Mouse (Mus musculus): ENCODE measurements around the gene Fbxo45.
"Not testable (repeated sequence)": the region's sequence is repeated elsewhere in the genome, so short reads cannot be mapped to it uniquely, and the experiment has no call there.

Fbxo45 gene

DNA sequence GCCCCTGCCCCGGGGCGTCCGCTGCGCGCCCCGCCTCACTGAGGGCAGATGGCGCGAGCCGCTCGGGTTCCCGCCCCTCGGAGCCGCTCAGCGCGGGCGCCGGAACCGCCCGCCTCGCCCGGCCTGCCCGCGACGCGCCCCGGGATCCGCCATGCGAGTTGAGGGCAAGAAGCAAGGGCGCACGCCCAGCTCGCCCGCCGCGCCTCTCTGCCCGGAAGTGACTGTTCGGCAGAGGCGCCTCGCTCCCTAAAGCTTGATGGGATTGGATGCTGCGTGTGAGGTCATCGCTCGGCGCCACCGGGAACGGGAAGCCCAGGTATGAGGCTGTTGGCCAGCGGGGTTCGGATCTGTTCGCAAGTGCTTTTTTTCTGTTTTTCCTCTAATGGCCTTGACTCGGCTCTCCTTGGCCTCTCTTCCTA lies at the start of gene Fbxo45, which contains the start of gene Wdr53:
Fbxo45 (minus strand) TSS at position 207 of the 419 bp plus-strand sequence.
Wdr53 (plus strand) TSS at position 276 of the 419 bp plus-strand sequence.
- peak; percentile 94 to 95 for DNase-seq

DNA sequence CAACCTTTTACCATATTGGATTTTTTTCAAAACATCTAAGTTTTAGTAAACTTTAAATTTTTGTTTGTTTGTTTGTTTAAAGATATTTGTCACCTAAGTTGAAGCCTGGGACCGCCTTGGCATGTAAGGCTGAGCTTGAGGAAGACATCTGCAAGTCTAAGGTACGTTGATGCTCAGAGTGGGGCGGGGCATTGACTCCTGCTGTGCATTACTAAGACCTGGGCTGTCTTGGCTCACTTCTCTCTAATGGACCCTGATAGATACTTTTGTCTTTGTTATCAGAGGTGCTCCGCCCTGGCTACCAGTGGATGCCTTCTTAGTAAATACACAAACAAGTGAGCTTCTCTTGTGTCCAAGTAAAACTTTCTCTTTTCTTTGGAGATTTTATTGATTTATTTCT lies 44.9 kb upstream of the Fbxo45 start:
- DNase-seq: no peak

DNA sequence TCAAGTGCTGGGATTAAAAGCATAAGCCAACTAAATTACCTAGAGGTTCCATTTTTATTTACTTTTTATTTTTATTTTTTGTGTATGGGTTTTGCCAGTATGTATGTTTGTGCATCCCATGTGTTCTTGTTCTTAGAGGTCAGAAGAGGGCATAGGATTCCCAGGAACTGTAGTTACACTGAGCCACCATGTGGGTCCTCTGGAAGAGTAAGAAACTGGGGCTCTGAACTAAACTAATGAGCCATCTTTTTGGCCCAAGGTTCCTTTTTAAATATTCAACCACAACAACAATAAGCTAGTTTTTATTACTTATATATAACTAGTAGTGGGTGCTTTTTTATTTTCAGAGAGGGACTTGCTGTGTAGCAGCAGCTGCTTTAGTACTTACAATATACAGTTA lies 35.6 kb upstream of the Fbxo45 start:
- no peak for DNase-seq

DNA sequence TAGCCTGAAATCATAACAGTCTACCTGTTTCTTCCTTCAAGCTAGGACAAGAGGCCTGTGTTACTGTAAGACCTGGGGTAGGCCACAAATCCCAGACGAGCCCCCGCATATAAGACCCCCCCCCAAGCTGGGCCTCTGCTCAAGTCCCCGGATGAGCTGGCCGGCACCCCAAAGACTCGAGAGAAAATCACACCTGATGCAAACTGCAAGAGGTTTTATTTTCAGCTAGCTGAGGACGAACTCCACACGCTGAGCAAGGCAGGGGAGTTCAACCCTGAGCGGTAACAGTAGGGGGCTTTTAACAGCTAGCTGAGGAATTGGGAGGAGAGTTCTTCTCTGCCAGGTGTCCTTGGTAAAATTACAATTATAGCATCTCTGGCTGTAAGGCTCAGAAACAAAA lies 33.3 kb upstream of the Fbxo45 start:
- no peak for DNase-seq

DNA sequence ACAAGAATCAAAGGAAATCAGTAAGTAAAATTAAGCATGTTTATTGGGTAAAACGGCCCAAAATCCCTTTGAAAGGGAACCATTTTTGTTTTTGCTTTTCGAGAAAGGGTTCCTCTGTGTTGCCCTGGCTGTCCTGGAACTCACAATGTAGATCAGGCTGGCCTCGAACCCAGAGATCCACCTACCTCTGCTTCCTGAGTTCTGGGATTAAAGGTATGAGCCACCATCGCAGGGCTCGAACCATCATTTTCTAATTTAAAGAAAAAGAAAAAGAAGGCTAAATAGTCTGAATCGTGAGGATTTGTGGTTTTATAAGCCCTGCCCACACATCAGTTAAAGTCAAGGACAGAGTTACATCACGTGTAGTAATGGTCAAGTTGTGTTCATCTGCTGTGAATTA lies 31.4 kb upstream of the Fbxo45 start:
- DNase-seq: peak; percentile 20

DNA sequence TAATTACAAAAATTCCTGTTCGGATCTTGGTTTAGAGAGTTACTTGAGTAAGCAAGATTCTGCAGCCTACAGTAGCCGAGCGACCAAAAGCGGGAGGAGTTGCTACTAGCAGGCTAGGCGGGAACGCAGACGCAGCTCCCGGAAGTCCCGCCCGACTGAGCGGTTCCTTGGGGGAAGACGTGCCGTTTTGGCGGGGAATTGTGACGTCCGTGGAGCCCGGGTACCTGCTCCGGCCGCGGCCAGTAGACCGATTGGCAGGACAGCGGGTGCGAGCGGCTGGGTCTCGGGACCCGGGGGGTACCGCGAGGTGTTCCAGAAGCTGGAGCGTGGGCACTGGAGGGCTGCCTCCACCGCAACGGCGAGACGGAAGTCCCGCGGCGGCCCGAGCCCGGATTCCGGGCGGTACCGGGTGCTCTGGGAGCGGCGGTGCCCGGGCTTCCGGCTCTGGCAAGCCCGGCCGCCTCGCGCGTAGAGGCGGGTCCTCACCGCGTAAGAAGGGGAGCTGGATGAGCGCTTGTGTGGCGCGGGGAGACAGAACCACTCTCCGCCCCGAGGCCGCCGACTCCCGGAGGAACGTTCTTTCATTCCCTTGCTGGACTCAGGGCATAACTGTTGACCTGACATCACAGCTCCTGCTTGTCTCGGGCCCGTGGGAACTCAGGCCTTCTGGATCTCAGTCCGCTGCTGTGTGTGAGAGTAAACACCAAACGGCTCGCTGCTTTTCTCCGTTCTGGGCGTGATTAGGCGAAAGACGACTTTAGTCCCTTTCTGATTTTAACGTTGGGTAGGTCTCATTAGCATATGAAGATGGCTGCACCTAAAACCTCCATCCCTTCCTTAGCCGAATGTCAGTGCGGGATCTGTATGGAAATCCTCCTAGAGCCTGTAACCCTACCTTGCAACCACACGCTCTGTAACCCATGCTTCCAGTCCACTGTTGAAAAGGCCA lies 30.6 kb upstream of the Fbxo45 start, which contains the start of gene Rnf168:
Rnf168 (plus strand) TSS at position 152 of the 949 bp plus-strand sequence.
- DNase-seq: peak; percentile 72 to 77

DNA sequence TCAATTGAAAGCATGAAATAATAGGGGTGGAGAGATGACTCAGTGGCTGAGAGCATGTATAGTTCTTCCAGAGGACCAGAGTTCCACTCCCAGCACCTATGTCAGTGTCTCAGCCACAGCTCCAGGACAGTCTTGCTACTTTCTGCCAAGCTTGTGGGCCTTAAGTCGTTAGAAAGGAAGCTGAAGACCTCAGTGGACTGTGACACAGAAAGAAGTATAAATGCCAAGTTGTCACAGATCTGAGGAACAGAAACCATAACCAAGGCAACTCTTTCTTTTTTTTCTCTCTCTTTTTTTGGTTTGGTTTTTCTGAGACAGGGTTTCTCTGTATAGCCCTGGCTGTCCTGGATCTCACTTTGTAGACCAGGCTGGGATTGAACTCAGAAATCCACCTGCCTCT lies 28.9 kb upstream of the Fbxo45 start:
- DNase-seq: peak; percentile 29 to 30

DNA sequence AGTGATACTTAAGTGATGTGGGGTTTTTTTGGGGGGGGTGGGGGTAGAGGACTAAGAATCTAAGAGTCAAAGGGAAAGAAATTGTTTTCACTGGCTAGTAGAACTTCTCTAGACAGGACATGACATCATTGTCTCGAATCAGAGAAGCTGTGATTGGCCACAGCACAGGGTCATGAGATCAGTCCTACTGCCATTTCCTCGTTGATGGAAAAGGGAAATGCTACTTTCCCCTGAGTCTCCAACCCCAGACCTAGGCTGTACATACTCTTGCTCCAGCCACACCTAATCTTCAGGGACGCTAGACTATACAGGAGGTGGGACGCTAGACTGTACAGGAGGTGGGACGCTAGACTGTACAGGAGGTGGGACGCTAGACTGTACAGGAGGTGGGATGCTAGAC lies 28.1 kb upstream of the Fbxo45 start:
- peak in 1 of 2 experiments; percentile 23 for DNase-seq

DNA sequence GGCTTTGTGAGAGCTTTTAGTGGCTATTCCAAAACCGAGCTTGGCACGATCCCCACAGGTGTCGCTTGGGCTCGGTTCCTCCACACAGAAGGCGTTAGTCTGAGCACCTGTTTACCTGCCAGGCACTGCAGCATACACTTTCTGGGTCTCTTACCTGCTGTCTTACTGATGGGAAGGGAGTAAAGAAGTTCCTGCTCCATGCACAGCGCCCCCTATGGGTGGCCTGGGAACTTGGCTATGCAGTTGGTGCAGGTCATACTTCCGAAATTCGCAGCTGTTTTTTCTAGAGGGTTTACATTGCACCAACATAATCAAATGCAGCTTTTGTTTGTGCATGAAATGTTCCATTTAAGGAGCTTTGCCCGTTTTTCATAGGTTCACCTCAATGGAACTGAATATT lies 26.4 kb upstream of the Fbxo45 start:
- DNase-seq: peak; percentile 67 to 73

DNA sequence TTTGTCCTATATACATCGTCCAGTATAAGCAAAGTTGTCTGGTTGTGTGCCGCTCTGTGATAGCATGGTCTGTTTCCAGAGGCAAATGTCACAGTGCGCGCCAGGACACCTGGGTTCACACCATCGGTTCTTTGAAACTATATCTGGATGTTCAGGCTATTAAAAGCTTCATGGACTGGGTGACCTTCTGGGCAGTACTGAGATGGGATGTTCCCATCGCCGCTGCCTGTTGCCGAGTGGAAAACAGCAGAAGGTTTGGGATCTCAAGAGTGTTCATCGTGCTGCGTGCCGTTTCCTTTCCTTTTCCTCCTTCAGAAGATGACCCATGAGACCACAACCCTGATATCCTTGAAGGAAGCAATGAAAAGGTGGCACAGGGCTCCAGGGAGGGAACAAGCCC lies 24.3 kb upstream of the Fbxo45 start, which contains the start of gene Smco1:
Smco1 (plus strand) TSS at position 178 of the 400 bp plus-strand sequence.
- no peak for DNase-seq

DNA sequence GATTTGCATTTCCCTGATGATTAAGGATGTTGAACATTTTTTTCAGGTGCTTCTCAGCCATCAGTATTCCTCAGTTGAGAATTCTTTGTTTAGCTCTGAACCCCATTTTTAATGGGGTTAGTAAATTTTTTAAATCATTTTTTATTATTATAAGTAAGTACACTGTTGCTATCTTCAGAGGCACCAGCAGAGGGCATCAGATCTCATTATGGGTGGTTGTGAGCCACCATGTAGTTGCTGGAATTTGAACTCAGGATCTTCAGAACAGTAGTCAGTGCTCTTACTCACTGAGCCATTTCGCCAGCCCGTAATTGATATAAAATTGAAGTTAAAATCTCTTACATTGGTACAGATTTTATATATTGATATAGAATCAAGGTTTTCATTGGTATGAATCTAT lies 17.3 kb upstream of the Fbxo45 start:
- DNase-seq: peak; percentile 64 to 68

DNA sequence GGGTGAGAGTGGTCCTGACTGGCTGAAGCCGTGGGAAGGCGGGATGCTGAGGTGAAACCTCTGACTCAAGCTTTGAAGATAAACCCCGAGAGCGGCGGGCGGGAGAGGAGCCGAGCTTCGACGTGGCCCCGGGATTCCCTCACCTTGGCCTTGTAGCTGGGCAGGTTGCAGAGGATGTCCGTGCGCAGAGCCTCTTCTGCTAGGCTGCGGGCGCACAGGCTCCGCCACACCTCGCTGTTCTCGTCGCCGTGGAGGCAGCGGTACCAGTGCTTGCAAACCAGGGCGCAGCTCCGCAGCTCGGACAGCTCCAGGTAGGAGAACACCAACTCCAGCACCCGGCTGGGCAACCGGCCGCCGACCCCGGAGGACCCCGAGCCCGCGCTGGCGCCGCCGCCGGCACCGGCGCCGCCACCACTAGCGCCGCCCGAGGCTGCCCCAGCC lies 587 bp downstream of the Fbxo45 start:
- peak; percentile 45 to 50 for DNase-seq

DNA sequence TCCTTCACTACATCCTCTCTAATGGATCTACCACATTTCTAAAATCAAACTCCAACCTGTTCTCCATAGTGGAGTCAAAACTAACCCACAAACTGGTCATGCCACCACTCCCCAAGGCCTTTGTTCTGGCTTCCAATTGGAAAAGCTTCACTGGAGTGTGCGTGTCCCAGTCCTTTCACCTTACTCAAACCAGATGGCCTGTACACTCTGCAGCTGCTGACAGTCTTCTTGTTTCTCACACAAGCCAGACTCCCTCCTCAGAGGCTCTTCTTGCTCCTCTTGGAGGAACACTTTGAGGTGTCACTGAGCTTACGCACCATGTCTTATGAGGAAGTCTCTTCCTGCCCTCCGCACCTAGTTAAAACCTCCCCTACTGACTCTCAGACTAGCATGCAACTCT lies 3.1 kb downstream of the Fbxo45 start:
- DNase-seq: no peak

DNA sequence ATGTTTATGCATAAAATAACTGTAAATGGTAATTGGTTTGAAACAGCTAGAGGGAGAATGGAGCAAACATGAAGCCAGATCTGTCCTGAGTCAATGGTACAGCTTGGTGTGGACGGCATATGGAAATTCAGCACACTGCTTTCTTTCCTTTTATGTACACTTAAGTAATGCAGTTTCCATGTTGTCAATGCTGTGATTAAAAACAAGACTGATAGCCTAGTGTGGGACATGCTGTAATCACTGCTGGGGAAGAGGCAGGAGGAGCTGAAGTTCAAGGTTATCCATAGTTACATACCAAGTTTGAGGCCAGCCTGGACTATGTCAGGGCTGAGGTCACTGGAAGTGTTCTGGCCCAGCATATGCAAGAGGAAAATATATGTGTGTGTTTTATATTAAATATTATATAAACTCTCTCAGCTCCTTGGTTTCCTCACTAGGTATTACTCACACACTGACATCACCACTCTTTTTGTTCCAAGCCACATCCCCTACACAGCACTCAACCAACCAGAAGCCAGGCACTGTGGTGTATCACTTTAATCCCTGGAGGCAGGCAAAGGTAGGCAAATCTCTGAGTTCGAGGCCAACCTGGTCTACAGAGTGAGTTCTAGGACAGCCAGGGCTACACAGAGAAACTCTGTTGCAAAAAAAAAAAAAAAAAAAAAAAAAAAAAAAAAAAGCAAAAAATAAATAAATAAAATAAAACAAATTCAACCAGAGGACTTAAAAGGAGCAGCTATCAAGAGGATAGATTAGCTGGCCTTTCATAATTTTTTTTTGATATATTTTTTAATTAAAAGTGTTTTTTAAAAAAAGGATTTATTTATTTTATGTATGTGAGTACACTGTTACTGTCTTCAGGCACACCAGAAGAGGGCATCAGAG lies 7.3 kb downstream of the Fbxo45 start:
- DNase-seq: no peak

DNA sequence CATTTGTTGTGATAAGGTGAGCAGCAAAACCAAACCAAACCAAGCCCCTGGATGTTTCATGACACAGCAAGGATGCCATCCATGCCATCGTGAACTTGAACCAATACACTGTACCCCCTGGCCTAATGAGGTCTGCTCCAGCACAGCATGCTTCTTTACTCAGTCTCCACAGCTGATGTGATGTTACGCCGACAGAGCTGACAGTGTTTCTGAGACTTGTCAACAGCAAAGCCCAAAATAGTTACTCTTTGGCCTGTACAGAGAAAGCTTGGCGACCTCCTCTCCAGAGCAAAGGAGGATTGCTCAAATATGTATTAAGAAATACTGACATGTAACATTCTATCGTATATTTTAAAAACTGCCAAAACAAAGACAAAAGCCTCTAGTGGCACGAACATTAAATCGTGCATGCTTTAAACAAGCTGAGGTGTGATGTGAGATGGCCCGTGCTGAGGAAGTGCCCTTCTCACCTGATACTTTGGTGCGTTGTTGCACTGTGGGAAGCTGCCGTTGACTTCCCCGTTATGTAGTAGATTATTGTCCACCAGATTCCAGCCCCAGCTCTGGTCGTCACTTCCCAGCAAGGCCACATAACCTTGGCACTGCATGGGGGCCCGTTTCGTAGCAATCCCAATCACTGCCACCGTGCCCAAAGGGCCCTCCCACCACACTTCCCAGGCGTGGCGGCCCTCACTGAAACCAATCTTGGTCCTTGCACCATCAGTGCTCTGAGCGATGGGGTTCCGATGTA lies 8.9 kb downstream of the Fbxo45 start:
- no peak for DNase-seq

DNA sequence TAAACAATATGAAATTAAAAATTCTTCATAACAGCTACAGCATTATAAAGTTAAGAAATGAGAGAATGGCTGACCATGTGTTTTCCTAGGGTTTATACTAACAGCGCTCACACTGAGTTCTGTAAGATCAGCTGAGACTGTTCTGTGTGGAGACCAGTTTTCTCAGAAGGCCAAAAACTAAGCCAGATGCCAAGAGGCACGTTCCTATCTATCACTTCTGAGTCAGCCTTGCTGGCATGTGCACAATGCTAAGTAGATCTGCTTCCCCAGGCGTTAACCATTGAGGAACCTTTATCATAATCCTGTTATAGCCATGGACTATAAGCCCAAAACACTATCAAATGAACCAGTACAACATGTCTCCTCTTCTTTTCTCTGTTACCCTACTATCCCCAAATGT lies 14.9 kb downstream of the Fbxo45 start:
- DNase-seq: not testable (repeated sequence)

DNA sequence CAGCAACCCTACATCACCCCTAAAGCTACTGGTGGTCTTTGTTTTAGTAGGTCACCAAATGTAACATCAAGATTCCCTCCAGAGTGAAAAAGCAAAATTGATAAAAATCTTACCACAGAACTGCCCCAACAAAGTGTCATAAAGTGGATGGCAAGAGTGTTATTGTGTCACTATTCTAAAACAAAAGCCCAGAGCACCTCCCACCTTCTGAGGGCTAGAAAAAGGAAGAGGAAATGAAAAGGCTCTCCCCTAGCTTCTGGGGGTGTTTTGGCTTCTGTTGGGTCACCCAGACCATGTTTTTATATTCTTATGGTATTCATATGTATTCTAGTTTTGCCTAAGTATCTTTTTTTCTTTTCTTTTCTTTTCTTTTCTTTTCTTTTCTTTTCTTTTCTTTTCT lies 24.6 kb downstream of the Fbxo45 start:
- DNase-seq: no peak

DNA sequence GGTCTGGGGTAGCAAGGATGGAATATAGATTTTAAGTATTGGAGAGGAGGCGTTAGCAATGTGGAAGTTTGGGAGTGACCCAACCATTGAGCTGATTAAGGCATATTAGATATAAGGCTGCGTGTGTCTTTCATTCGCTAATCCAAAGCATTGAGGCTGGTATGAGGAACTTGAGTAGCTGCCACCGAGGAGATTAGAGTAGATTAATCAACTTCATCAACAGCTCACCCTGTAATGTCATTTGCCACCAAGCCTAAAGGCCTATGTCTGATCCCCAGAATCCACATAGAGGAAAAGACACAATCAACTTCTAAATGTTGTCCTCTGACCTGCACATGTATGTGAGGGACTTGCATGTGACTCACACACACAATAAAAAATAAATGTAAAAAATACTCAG lies 25.2 kb downstream of the Fbxo45 start:
- DNase-seq: no peak

DNA sequence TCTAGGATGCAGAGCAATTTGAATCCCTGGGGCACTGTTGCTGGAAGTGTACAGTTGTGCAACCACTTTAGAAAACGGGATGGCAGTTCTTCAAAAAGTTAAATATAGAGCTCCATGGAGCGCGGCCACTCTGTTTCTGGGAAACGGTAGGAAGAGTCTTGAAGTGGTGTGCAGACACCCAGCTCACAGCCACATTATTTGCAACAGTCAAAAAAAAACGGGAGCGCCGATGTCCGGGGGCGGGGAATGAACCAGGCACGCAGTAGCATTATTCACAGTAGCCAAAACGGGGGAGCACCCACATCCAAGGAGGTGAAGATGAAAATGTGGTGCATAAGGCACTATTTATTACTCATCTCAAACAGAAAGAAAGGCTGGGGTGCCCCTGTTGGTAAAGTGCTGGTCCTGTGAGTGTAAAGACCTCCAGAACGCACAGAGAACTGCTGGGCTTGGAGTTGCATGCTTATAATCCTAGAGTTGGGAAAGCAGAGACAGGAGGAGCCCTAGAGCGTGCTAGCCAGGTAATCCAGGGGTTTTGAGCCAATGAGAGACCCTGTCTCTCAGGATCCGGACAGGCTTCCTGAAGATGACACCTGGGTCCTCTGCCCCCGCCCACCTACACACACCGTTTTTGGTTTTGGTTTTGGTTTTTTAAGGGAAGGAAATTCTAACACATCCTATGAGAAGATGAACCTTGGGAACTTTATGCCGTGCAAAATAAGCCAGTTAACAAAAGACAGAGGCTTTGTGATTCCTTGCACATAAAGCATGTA lies 32.0 kb downstream of the Fbxo45 start:
- DNase-seq: no peak

DNA sequence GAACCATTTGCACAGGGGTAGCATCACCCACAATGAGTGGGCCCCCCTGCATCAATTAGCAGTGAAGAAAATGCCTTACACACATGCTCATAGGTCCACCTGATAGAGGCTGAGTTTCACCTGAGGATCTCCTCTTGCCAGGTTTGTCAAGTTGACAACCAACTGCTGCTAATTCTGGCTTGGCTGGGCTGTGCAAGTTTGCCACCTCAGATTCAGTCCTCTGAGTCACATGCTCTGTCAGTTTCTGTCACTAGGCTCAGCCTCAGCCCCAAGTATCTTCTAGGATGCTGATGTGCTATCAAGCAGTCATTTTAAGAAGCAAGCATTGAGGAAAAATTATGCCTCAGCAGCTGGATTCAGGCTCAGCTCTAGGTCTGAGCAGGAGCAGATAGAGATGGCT lies 32.8 kb downstream of the Fbxo45 start:
- no peak for DNase-seq

DNA sequence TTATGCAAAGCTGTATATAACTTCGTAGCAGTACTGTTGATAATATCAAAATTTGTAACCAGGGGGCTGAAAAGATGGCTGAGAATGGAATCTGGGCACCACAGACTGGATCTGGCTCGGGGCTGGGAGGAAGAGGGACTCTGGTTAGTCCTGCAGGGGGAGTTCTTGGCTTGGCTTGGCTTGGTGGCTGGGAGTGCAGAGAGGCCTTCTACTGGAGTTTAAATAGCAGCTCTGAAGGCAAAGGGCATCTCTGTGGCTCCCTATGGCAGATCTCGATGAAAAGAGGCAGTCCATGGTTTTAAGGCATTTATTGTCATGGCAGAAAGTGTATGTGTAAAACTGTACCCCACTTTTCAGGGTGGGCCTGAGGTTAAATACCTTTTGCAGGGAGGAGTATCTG lies 42.1 kb downstream of the Fbxo45 start:
- DNase-seq: no peak

DNA sequence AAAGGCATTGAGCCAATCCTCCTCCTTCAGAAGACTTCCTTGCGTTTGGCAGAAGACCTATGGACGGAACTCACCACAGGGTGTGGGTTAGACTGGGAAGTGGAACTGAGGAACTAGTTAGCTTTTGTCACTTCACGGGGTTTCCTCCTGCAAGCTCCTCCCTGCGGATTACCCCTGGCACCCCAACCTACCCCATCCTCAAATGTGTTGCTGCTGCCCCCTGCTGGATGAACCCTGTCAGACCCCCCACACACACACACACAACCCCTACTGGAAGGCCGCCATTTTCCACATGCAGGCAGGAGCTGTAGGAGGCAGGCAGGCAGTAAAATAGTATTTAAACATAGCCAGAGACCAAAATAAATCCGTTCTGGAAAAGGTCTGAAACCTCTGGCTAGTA lies 44.3 kb downstream of the Fbxo45 start:
- peak; percentile 97 for DNase-seq

All from B cell, adult 2 months (primary cell).